Mouse (Mus musculus): ENCODE measurements around the gene Josd2. TPM values are rescaled to one million over a fixed set of nuclear protein-coding genes. Genes with fewer than 3 reads are reported as not detected.

Josd2 gene
- polyA plus RNA-seq, 1 experiment from 2014 or later: 115 TPM

GRCm38 (mm10) chr7:44490281-44490680 is 22.5 kb downstream of the Josd2 start:
- Histone ChIP-seq H3K9me3 (ENCODE audit: control insufficient read depth, low read length) (no peaks in the 10 kb centered on the region), H3K4me2 (ENCODE audit: low read depth, low read length) (no peak overlapping the region), H3K4me1 (replicated peaks; ENCODE audit: control insufficient read depth, insufficient read depth, low read length) (peaks cover 8% of the 10 kb centered on the region), H3K27ac (ENCODE audit: low read length) (no peak overlapping the region), H3K27me3 (ENCODE audit: control insufficient read depth, insufficient read depth, low read depth, low read length) (no peaks in the 10 kb centered on the region), H3K36me3 (ENCODE audit: control insufficient read depth, insufficient read depth, low read length) (peaks cover 23% of the 10 kb centered on the region), H3K9ac (ENCODE audit: low read length) (no peak overlapping the region), H3K4me3 (ENCODE audit: low read length) (no peak overlapping the region)
- 80% methylated on average over 4 of the region's 4 CpGs for WGBS
- ATAC-seq (ENCODE audit: low read depth): no peak

GRCm38 (mm10) chr7:44491391-44491790 is 23.6 kb downstream of the Josd2 start:
- no peak overlapping the region for H3K27ac ChIP-seq (ENCODE audit: low read length)
- no peaks in the 10 kb centered on the region for H3K27me3 ChIP-seq (ENCODE audit: control insufficient read depth, insufficient read depth, low read depth, low read length)
- no peak overlapping the region for H3K4me2 ChIP-seq (ENCODE audit: low read depth, low read length)
- H3K4me1 ChIP-seq (replicated peaks; ENCODE audit: control insufficient read depth, insufficient read depth, low read length): peaks cover 13% of the 10 kb centered on the region
- no peak for ATAC-seq (ENCODE audit: low read depth)
- WGBS: 95% methylated on average over 5 of the region's 5 CpGs
- no peaks in the 10 kb centered on the region for H3K9me3 ChIP-seq (ENCODE audit: control insufficient read depth, low read length)
- no peak overlapping the region for H3K4me3 ChIP-seq (ENCODE audit: low read length)
- no peak overlapping the region for H3K9ac ChIP-seq (ENCODE audit: low read length)
- peaks cover 23% of the 10 kb centered on the region for H3K36me3 ChIP-seq (ENCODE audit: control insufficient read depth, insufficient read depth, low read length)

GRCm38 (mm10) chr7:44492166-44492826 is 24.5 kb downstream of the Josd2 start:
- H3K9me3 ChIP-seq (ENCODE audit: control insufficient read depth, low read length): no peaks in the 10 kb centered on the region
- peaks cover 16% of the 10 kb centered on the region for H3K4me1 ChIP-seq (replicated peaks; ENCODE audit: control insufficient read depth, insufficient read depth, low read length)
- H3K4me3 ChIP-seq (ENCODE audit: low read length): no peak overlapping the region
- no peak overlapping the region for H3K9ac ChIP-seq (ENCODE audit: low read length)
- H3K27me3 ChIP-seq (ENCODE audit: control insufficient read depth, insufficient read depth, low read depth, low read length): no peaks in the 10 kb centered on the region
- ATAC-seq (ENCODE audit: low read depth): no peak
- no peak overlapping the region for H3K27ac ChIP-seq (ENCODE audit: low read length)
- no peak overlapping the region for H3K4me2 ChIP-seq (ENCODE audit: low read depth, low read length)
- H3K36me3 ChIP-seq (ENCODE audit: control insufficient read depth, insufficient read depth, low read length): peaks cover 23% of the 10 kb centered on the region
- WGBS: 89% methylated on average over 19 of the region's 21 CpGs

GRCm38 (mm10) chr7:44494681-44495080 is 26.9 kb downstream of the Josd2 start:
- no peak for ATAC-seq (ENCODE audit: low read depth)
- 91% methylated on average over 12 of the region's 12 CpGs for WGBS
- Histone ChIP-seq H3K4me1 (replicated peaks; ENCODE audit: control insufficient read depth, insufficient read depth, low read length) (peaks cover 16% of the 10 kb centered on the region), H3K27me3 (ENCODE audit: control insufficient read depth, insufficient read depth, low read depth, low read length) (no peaks in the 10 kb centered on the region), H3K9me3 (ENCODE audit: control insufficient read depth, low read length) (no peaks in the 10 kb centered on the region), H3K9ac (ENCODE audit: low read length) (peak overlapping the region; percentile 15; the same call in 1 of the 2 replicates), H3K27ac (ENCODE audit: low read length) (no peak overlapping the region), H3K4me2 (ENCODE audit: low read depth, low read length) (no peak overlapping the region), H3K36me3 (ENCODE audit: control insufficient read depth, insufficient read depth, low read length) (peaks cover 20% of the 10 kb centered on the region), H3K4me3 (ENCODE audit: low read length) (no peak overlapping the region)

GRCm38 (mm10) chr7:44495086-44495485 is 27.3 kb downstream of the Josd2 start:
- H3K9ac ChIP-seq (ENCODE audit: low read length): peak overlapping the region; percentile 84
- H3K4me2 ChIP-seq (ENCODE audit: low read depth, low read length): peak overlapping the region; percentile 98
- peaks cover 20% of the 10 kb centered on the region for H3K36me3 ChIP-seq (ENCODE audit: control insufficient read depth, insufficient read depth, low read length)
- H3K4me1 ChIP-seq (replicated peaks; ENCODE audit: control insufficient read depth, insufficient read depth, low read length): peaks cover 16% of the 10 kb centered on the region
- 73% methylated on average over 7 of the region's 7 CpGs for WGBS
- H3K27ac ChIP-seq (ENCODE audit: low read length): no peak overlapping the region
- H3K9me3 ChIP-seq (ENCODE audit: control insufficient read depth, low read length): no peaks in the 10 kb centered on the region
- peak overlapping the region; percentile 82 for H3K4me3 ChIP-seq (ENCODE audit: low read length)
- H3K27me3 ChIP-seq (ENCODE audit: control insufficient read depth, insufficient read depth, low read depth, low read length): no peaks in the 10 kb centered on the region
- ATAC-seq (ENCODE audit: low read depth): no peak

GRCm38 (mm10) chr7:44495992-44496770 is 28.4 kb downstream of the Josd2 start, which contains the start of the genes Emc10 and Fam71e1:
Emc10 (minus strand) TSS chr7:44496529.
Fam71e1 (plus strand) TSS chr7:44496581.
- peak within 1 kb of the TSS; percentile 84 for H3K9ac ChIP-seq (ENCODE audit: low read length)
- H3K9me3 ChIP-seq (ENCODE audit: control insufficient read depth, low read length): no peaks in the 10 kb centered on the region
- no peaks in the 10 kb centered on the region for H3K27me3 ChIP-seq (ENCODE audit: control insufficient read depth, insufficient read depth, low read depth, low read length)
- WGBS: under 1% methylated on average over 58 of the region's 58 CpGs
- peaks cover 17% of the 10 kb centered on the region for H3K36me3 ChIP-seq (ENCODE audit: control insufficient read depth, insufficient read depth, low read length)
- H3K4me1 ChIP-seq (replicated peaks; ENCODE audit: control insufficient read depth, insufficient read depth, low read length): peaks cover 16% of the 10 kb centered on the region
- H3K4me2 ChIP-seq (ENCODE audit: low read depth, low read length): peak within 1 kb of the TSS; percentile 98
- peak; percentile 97 for ATAC-seq (ENCODE audit: low read depth)
- peak within 1 kb of the TSS; percentile 94 for H3K27ac ChIP-seq (ENCODE audit: low read length)
- peak within 1 kb of the TSS; percentile 82 for H3K4me3 ChIP-seq (ENCODE audit: low read length)

GRCm38 (mm10) chr7:44496771-44497109 is 29.0 kb downstream of the Josd2 start:
- H3K4me2 ChIP-seq (ENCODE audit: low read depth, low read length): peak overlapping the region; percentile 98
- no peaks in the 10 kb centered on the region for H3K27me3 ChIP-seq (ENCODE audit: control insufficient read depth, insufficient read depth, low read depth, low read length)
- H3K9ac ChIP-seq (ENCODE audit: low read length): peak overlapping the region; percentile 84
- H3K36me3 ChIP-seq (ENCODE audit: control insufficient read depth, insufficient read depth, low read length): peaks cover 12% of the 10 kb centered on the region
- WGBS: 0% methylated on average over 26 of the region's 26 CpGs
- peaks cover 16% of the 10 kb centered on the region for H3K4me1 ChIP-seq (replicated peaks; ENCODE audit: control insufficient read depth, insufficient read depth, low read length)
- H3K4me3 ChIP-seq (ENCODE audit: low read length): peak overlapping the region; percentile 82
- no peak for ATAC-seq (ENCODE audit: low read depth)
- H3K27ac ChIP-seq (ENCODE audit: low read length): peak overlapping the region; percentile 87
- no peaks in the 10 kb centered on the region for H3K9me3 ChIP-seq (ENCODE audit: control insufficient read depth, low read length)

GRCm38 (mm10) chr7:44497361-44498055 is 29.7 kb downstream of the Josd2 start:
- Histone ChIP-seq H3K4me3 (ENCODE audit: low read length) (peak overlapping the region; percentile 82), H3K27ac (ENCODE audit: low read length) (no peak overlapping the region), H3K9ac (ENCODE audit: low read length) (peak overlapping the region; percentile 84), H3K9me3 (ENCODE audit: control insufficient read depth, low read length) (no peaks in the 10 kb centered on the region), H3K27me3 (ENCODE audit: control insufficient read depth, insufficient read depth, low read depth, low read length) (no peaks in the 10 kb centered on the region), H3K4me2 (ENCODE audit: low read depth, low read length) (peak overlapping the region; percentile 98), H3K36me3 (ENCODE audit: control insufficient read depth, insufficient read depth, low read length) (peaks cover 7% of the 10 kb centered on the region), H3K4me1 (replicated peaks; ENCODE audit: control insufficient read depth, insufficient read depth, low read length) (peaks cover 16% of the 10 kb centered on the region)
- no peak for ATAC-seq (ENCODE audit: low read depth)
- 68% methylated on average over 10 of the region's 10 CpGs for WGBS

- ATAC-seq (ENCODE audit: low read depth): no peak
- Histone ChIP-seq H3K4me1 (replicated peaks; ENCODE audit: control insufficient read depth, insufficient read depth, low read length) (peaks cover 16% of the 10 kb centered on the region), H3K36me3 (ENCODE audit: control insufficient read depth, insufficient read depth, low read length) (no peaks in the 10 kb centered on the region), H3K27me3 (ENCODE audit: control insufficient read depth, insufficient read depth, low read depth, low read length) (no peaks in the 10 kb centered on the region), H3K4me2 (ENCODE audit: low read depth, low read length) (no peak overlapping the region), H3K27ac (ENCODE audit: low read length) (no peak overlapping the region), H3K9me3 (ENCODE audit: control insufficient read depth, low read length) (no peaks in the 10 kb centered on the region), H3K9ac (ENCODE audit: low read length) (no peak overlapping the region), H3K4me3 (ENCODE audit: low read length) (no peak overlapping the region)
- WGBS: 68% methylated on average over 1 of the region's 1 CpGs
Measured at GRCm38 (mm10) chr7:44498922-44499321, 31.1 kb downstream of the Josd2 start.
